Mouse (Mus musculus) ES-Bruce4 (cell line): ENCODE measurements around the gene Mpv17.

Source experiments
- CTCF ChIP-seq: IDR thresholded peaks from one replicate; pipeline ENCODE4 v1.8.1; 2011; ENCODE audit warnings: low read depth, low read length
- EP300 ChIP-seq: IDR thresholded peaks from 2 replicates; pipeline ENCODE4 v1.6.1; 2011; ENCODE audit warnings: low read depth, low read length; ENCODE audit not compliant: insufficient read depth

GRCm38 (mm10) chr5:31116354-31116753 lies 37.7 kb downstream of the Mpv17 start, which contains the start of gene Trim54:
- no peak for TF ChIP-seq CTCF
- TF ChIP-seq EP300, result peak; percentile 78; the same call in 1 of the 2 replicates
